Mouse (Mus musculus) gastrocnemius, adult 18-20 months (tissue): ENCODE results near the gene Arid5b. TPM values are rescaled to one million over a fixed set of nuclear protein-coding genes. Genes with fewer than 3 reads are reported as not detected.
A peak's percentile ranks its signal among the peaks of the same experiment; 100 is the strongest.

Experiments
- DNase-seq: peaks from one replicate; pipeline ENCODE4 v3.0.0; 2021; ENCODE audit warnings: low spot score
- total RNA-seq, 2 experiments: library from RNA; stranded (reverse); gene quantifications; 2 replicates each; pipeline ENCODE4 v1.2.3; 2021

Arid5b gene
- total RNA-seq, 2 experiments from 2014 or later, result 16.6 to 33.9 TPM

- no peak for DNase-seq
These were observed 113.5 kb downstream of the Arid5b start for GRCm38 (mm10) chr10:68164723-68165706.

- no peak for DNase-seq
These were observed 114.4 kb downstream of the Arid5b start for GRCm38 (mm10) chr10:68164137-68164536.

- DNase-seq, result no peak
These were observed 118.8 kb downstream of the Arid5b start for GRCm38 (mm10) chr10:68159759-68160158.

GRCm38 (mm10) chr10:68158555-68158954 lies 120.0 kb downstream of the Arid5b start:
- no peak for DNase-seq

GRCm38 (mm10) chr10:68157511-68157910 lies 121.0 kb downstream of the Arid5b start:
- no peak for DNase-seq

GRCm38 (mm10) chr10:68156646-68157245 lies 121.8 kb downstream of the Arid5b start:
- no peak for DNase-seq

GRCm38 (mm10) chr10:68156159-68156558 lies 122.4 kb downstream of the Arid5b start:
- no peak for DNase-seq

- no peak for DNase-seq
These were observed 123.0 kb downstream of the Arid5b start for GRCm38 (mm10) chr10:68155431-68156119.

- DNase-seq, result no peak
These were observed 124.3 kb downstream of the Arid5b start for GRCm38 (mm10) chr10:68154046-68154765.

- DNase-seq, result no peak
These were observed 125.0 kb downstream of the Arid5b start for GRCm38 (mm10) chr10:68153344-68154045.

GRCm38 (mm10) chr10:68148495-68148894 lies 130.0 kb downstream of the Arid5b start:
- no peak for DNase-seq

- DNase-seq, result no peak
These were observed 130.8 kb downstream of the Arid5b start for GRCm38 (mm10) chr10:68147730-68148129.

- peak; percentile 80 for DNase-seq
These were observed 131.7 kb downstream of the Arid5b start for GRCm38 (mm10) chr10:68146842-68147241.

GRCm38 (mm10) chr10:68145286-68145950 lies 133.1 kb downstream of the Arid5b start:
- peak; percentile 71 for DNase-seq

GRCm38 (mm10) chr10:68142501-68142900 lies 136.0 kb downstream of the Arid5b start:
- no peak for DNase-seq

- no peak for DNase-seq
These were observed 137.0 kb downstream of the Arid5b start for GRCm38 (mm10) chr10:68141567-68141966.

- DNase-seq, result no peak
These were observed 137.7 kb downstream of the Arid5b start for GRCm38 (mm10) chr10:68140871-68141270.

- no peak for DNase-seq
These were observed 138.2 kb downstream of the Arid5b start for GRCm38 (mm10) chr10:68140306-68140705.

GRCm38 (mm10) chr10:68138123-68138522 lies 140.4 kb downstream of the Arid5b start:
- no peak for DNase-seq
